Mouse (Mus musculus): ENCODE measurements at regions not wholly inside any gene's neighbourhood (a gene's known extent, or its start where the extent isn't known, plus 50 kb on each side); places are given as distances from the start of the nearest gene placed in this dataset.
"Not testable (repeated sequence)": the region's sequence is repeated elsewhere in the genome, so short reads cannot be mapped to it uniquely, and the experiment has no call there.

DNA sequence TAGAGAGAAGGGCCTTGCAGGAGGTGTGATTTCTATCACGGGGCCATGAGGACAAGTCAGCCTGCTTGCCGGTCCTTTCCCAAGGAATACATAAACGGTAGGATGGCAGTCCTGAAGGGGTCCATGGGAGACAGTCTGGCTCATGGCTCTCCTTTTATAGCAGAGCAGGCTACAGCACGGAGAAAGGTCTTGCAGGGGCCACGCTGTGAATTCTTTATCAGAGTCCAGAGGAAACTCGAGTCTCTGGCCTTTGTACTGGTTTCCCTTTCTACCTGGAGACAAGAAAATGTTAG lies 1984.0 kb downstream of the 4930444P10Rik start:
- DNase-seq, result no peak

DNA sequence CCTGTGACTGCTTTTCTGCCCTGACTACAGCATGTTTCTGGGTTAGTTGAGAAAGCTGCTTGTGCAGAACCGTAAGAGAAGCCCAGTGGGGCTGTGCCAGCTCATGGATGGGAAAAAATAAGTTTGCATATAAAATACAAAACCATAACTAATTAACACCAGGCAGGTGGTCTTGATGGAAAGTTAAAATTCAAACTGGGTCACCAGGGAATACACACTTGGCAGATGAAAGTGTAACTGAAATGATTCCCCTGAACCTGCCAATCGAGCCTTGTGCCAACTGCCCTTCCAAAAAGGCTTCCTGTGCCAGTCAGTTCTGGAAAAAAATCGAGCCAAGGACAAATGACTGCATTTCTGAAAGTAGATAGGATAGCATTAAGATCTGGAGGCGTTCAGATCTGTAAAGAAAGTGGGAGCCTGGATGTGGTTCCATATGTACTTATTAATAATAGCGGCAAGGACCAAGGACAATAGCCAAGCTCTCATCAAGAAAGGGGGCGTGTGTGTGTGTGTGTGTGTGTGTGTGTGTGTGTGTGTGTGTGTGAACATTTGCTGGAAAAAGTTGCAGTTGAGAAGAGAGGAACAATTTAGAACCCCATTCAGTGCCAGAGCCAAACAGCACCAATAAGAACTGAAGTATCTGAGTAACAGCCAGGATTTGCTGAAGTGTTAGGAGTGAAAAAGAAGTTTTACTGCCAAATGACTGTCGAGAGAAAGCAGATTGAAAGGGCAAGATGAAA lies 1984.5 kb downstream of the 4930444P10Rik start:
- no peak for DNase-seq

GRCm38 (mm10) chr1:14105521-14105920 lies 1987.6 kb downstream of the 4930444P10Rik start:
- DNase-seq, result not testable (repeated sequence)

DNA sequence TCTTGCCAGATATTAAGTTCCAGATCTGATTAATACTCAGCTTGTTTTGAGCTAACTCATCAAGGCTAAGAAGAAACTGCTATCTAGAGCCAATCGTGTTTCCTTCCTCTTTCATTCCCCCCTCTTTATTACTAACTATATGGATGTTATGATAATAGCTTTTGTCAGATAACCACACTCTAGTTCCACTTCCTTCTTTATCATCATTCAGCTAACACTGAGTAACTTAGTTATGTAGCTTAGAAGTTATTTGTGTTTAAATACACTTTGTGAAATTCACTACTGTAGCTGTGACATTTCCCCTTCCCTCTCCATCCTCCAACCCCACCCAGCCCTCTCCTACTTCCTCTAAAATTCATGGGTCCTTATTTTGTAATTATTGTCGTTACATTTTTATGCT lies 1988.6 kb downstream of the 4930444P10Rik start:
- no peak for DNase-seq

GRCm38 (mm10) chr1:14099031-14099430 lies 1994.1 kb downstream of the 4930444P10Rik start:
- no peak for DNase-seq

DNA sequence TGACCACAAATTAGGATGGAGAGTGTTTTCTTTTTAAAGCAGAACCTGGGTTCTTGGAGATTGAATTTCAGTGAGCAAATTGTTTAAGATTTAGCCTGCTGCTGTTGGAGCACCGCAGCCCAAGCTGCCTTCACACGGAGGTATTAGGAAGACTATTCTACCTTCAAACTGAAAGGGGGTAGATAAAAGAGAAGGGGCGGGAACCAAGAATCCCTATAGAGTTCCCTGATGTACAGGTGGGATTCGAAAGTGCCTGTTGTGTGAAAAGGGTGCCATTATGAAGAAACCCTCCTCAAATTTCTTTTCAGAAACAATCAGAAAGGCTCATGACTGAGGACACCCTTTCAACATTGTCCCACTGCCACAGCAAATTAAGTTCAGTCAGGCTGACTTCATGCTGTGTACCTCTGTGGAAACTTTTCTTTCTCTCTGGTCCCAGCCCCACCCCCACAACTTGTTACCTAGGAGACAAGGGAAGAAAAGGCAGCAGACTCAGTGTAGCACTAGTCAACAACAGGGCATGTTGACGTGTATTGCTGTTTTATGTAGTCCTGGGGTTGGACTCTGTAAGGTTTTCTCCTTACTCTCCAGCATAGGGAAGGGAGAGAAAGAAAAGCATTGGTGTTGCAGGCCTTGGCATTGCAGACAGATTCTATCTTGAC lies 1995.4 kb downstream of the 4930444P10Rik start:
- no peak for DNase-seq

GRCm38 (mm10) chr1:14064856-14065255 lies 2028.3 kb downstream of the 4930444P10Rik start:
- no peak for DNase-seq

DNA sequence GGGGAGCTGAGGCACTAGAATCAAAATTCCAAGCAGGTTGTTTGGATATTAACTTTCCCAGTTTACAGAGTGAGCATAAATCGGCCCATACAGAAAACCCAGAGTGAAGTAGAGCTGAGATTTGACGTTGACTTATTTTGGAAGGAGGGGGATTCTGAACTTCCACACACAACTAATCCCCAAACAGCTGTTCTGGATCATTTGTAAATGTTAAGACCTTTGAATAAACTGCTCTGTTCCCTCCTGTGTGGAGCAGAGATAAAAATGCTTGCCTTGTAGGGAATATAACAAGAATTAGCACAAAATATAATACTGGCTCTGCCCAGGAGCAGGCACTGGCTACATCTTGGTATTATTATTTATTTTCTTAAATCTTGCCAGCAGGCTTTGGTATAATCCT lies 2057.0 kb downstream of the 4930444P10Rik start:
- DNase-seq, result no peak

- DNase-seq, result no peak
Observed at GRCm38 (mm10) chr1:14011484-14011883, 2081.6 kb downstream of the 4930444P10Rik start.

DNA sequence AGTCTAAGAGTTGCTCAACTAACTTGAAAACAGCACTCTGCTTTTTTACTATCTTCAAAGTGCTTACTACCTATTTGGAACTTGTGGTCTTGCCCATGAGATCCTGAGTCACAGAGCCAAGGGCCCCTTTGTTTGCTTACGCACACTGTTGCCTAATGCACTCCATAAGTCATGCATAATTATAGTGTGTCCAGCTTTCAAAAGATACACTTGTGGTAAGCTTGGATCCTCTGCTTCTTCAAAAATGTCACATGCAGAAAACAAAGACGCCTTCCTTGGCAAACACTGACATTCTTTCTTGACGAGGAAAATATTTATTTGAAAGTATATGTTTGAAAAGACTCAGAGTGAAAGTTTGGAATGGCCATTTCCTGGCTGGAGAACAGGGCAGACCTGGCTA lies 2082.3 kb downstream of the 4930444P10Rik start:
- DNase-seq, result no peak

GRCm38 (mm10) chr1:14002550-14002949 lies 2090.6 kb downstream of the 4930444P10Rik start:
- DNase-seq, result no peak

DNA sequence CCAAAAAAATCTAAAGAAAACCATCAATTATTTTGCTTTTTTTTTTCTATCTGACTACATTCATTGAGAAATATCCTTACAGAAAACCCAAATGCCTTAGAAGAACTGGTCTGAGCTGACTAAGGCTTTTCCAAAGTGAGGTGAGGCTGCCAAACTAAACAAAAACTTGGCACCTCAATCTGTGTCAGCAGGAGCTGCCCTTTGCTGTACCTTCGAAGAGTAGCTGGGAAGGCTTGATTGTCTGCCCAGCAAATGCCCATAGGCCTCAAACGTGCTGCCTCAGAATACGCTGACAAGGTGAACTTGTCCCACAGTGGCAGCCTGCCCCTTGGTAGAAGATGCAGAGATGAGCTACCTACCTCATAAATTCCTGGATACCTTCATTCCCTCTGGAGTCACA lies 2091.7 kb downstream of the 4930444P10Rik start:
- no peak for DNase-seq

DNA sequence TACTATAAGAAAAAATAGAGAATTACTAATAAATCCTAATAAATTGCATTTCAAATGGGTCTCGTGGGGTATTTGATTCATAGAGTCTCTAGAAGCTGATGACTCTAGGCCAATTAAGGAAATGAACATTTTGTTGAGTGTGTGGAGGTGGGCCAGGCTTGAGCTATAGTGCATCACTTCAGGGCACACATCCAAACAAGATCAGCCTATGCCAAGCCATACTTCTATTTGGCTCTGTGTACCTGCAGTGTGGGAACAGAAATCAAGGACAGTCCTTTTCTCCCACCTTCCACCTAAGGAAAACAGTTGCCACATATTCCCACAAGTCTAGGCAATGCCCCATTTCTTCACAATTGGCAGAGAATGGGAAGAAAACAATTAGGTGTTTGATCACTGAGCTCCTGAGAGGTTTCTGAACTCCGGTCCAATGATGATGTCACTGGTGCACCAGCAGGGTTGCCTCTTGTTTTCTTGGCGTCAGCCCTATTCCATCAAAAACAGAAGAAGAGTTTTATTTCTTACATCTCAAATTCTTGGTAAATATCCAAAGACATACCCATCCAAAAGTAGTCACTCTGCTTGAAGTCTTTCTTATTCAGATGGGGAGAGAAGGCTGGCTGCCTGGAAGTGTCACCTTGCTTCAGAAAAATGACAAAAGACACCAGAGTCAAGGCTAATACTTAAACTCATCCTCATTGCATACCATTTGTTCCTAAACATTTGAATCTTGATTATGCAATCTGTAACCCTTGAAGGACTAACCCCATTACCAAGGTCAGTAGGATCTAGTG lies 2092.3 kb downstream of the 4930444P10Rik start:
- DNase-seq, result no peak

DNA sequence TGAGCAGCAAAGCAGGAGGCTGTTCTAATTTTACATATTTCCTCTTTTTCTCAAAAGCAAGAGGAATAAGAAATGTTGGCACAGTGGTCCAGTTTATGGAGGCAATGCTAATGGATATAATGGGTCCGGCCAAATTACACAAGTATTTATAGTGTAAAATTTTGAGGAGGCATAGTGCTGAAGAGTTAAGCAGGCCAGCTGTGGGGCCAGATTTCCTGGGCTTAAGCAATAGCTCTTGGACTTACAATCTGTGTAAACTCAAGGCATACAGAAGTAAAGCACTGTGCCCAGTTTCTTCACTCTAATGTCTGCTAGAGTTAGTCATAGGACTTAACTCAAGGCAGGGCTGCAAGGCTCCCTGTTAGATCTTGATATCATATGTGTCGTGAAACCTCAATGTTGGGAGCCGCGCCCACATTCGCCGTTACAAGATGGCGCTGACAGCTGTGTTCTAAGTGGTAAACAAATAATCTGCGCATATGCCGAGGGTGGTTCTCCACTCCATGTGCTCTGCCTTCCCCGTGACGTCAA lies 2094.9 kb downstream of the 4930444P10Rik start:
- no peak for DNase-seq

- DNase-seq, result no peak
Observed at GRCm38 (mm10) chr1:13993825-13994509, 2099.2 kb downstream of the 4930444P10Rik start.

GRCm38 (mm10) chr1:13992978-13993377 lies 2100.1 kb downstream of the 4930444P10Rik start:
- no peak for DNase-seq

DNA sequence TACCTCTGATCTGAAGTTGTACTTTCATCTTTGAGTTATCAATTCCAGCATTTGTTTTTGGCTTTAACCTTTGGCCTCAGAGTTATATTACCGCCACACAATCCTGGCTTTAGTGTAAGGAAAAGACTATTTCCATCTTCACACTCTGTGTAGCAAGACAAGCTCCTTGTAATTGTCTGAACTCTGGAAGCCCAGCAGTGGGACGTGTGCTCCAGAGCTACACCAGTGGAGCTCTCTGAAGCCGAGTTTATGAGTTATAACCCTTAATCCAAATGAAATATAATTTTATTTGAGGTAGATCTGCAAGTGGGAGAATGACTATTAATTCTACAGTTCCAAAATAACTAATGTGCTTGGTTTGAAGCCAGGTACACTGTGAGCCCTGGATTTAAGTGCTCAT lies 2103.8 kb downstream of the 4930444P10Rik start:
- DNase-seq, result no peak

- DNase-seq, result no peak
Observed at GRCm38 (mm10) chr1:13984833-13985232, 2108.3 kb downstream of the 4930444P10Rik start.

DNA sequence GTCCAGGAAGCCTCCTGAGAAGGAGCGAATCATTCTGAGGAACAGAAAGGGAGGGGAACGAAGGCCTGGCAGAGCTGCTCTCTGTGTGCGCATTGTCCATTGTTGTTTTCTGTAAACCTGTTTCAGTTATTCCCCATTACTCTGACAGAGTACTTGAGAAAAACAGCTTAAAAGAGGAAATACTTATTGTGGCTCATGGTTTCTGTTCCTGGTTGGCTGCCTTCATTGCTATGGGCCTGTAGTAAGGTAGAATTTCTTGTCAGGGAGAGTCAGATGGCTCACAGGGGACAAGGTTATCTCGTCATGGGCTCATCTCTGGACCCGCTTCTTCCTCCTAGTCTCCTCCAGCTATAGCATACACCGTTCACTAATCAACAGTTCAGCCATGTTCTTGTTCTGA lies 2112.9 kb downstream of the 4930444P10Rik start:
- no peak for DNase-seq

GRCm38 (mm10) chr1:13978640-13979039 lies 2114.5 kb downstream of the 4930444P10Rik start:
- DNase-seq, result no peak

DNA sequence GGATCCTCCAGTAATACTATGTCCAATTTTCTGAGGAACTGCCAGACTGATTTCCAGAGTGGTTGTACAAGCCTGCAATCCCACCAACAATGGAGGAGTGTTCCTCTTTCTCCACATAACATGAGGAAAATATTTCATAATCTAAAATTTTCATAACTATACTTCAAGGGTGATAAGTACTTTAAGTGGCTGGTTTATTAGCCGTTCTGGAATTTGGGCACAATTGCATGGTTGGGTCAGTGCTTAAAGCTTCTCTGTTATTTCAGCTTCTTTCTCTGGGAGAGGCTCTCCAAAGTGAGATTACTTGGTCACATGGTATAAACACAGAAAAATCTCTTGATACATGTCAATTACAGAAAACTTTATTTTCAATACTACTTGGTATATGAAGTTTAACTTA lies 2115.9 kb downstream of the 4930444P10Rik start:
- no peak for DNase-seq

- no peak for DNase-seq
Observed at GRCm38 (mm10) chr1:13949241-13949640, 2143.9 kb downstream of the 4930444P10Rik start.

GRCm38 (mm10) chr1:13941351-13941750 lies 2151.8 kb downstream of the 4930444P10Rik start:
- DNase-seq, result no peak
